Mouse (Mus musculus) embryonic facial prominence, embryonic 15.5 days (tissue): Measurements from ENCODE around the gene Gm1043. TPM values are rescaled to one million over a fixed set of nuclear protein-coding genes. Genes with fewer than 3 reads are reported as not detected.

Source experiments
- ATAC-seq: fragments of 200-750 bp; cut with Nextera tagmentation; 2 replicates; pipeline ENCODE4 v1.8.0; 2017; ENCODE audit warnings: low read depth, moderate TSS enrichment; ENCODE audit not compliant: insufficient number of reproducible peaks, low FRiP score, low TSS enrichment
- H3K27ac ChIP-seq: fragments of 300-500 bp; sonication (generic); replicated peaks from 2 replicates; pipeline ENCODE4 v1.5.1; 2015; ENCODE audit warnings: mild to moderate bottlenecking, inconsistent platforms
- H3K27me3 ChIP-seq: fragments of 300-500 bp; sonication (generic); 2 replicates; pipeline ENCODE4 v1.6.1; 2015; ENCODE audit warnings: inconsistent platforms
- H3K36me3 ChIP-seq: fragments of 300-500 bp; sonication (generic); 2 replicates; pipeline ENCODE4 v1.6.1; 2015; ENCODE audit warnings: mild to moderate bottlenecking, inconsistent platforms
- H3K4me1 ChIP-seq: fragments of 300-500 bp; sonication (generic); 2 replicates; pipeline ENCODE4 v1.6.1; 2015; ENCODE audit warnings: inconsistent platforms
- H3K4me2 ChIP-seq: fragments of 300-500 bp; sonication (generic); replicated peaks from 2 replicates; pipeline ENCODE4 v1.6.1; 2015; ENCODE audit warnings: mild to moderate bottlenecking, inconsistent platforms
- H3K4me3 ChIP-seq: fragments of 300-500 bp; sonication (generic); replicated peaks from 2 replicates; pipeline ENCODE4 v1.5.1; 2015; ENCODE audit warnings: mild to moderate bottlenecking, inconsistent platforms
- H3K9ac ChIP-seq: fragments of 300-500 bp; sonication (generic); 2 replicates; pipeline ENCODE4 v1.6.1; 2015; ENCODE audit warnings: inconsistent platforms
- H3K9me3 ChIP-seq: fragments of 300-500 bp; sonication (generic); replicated peaks from 2 replicates; pipeline ENCODE4 v1.6.1; 2016; ENCODE audit warnings: inconsistent platforms
- WGBS: fragments of 180-500 bp; shearing (Covaris S2); methylation state at CpG from one replicate; pipeline ENCODE4 v1.1.7; 2015; 5-methylcytosine and 5-hydroxymethylcytosine counted together
- polyA plus RNA-seq: library from polyadenylated mRNA; unstranded; fragments of >200 nt; fragmentation: Nextera tagmentation; extraction: Ambion mirVana; gene quantifications from 2 replicates; pipeline ENCODE4 v1.2.1, GENCODE M21; 2015

Gene Gm1043
- polyA plus RNA-seq, 1 experiment from 2014 or later, result 0.03 TPM

DNA sequence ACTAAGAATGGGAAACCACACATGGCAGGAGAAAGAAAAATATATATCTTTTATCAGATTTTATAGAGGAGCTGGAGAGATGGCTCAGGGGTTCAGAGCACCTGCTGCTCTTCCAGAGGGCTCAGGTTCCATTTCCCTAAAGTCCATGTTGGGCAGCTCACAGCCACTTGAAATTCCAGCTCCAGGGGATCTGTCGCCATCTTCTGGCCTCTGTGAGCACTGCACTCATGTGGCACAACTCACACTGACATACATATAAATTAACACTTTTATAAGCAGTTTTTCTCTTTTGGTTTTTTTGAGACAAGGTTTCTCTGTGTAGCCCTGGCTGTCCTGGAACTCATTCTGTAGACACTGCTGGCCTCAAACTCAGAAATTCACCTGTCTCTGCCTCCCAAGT, 95.5 kb downstream of the Gm1043 start:
- no peaks in the 10 kb centered on the region for H3K9me3 ChIP-seq
- no peaks in the 10 kb centered on the region for H3K36me3 ChIP-seq
- H3K4me3 ChIP-seq, result no peak overlapping the region
- ATAC-seq, result no peak
- WGBS, result 59% methylated on average over 1 of the region's 1 CpGs
- H3K4me1 ChIP-seq, result no peaks in the 10 kb centered on the region
- H3K9ac ChIP-seq, result no peak overlapping the region
- no peaks in the 10 kb centered on the region for H3K27me3 ChIP-seq
- no peak overlapping the region for H3K27ac ChIP-seq
- no peak overlapping the region for H3K4me2 ChIP-seq

DNA sequence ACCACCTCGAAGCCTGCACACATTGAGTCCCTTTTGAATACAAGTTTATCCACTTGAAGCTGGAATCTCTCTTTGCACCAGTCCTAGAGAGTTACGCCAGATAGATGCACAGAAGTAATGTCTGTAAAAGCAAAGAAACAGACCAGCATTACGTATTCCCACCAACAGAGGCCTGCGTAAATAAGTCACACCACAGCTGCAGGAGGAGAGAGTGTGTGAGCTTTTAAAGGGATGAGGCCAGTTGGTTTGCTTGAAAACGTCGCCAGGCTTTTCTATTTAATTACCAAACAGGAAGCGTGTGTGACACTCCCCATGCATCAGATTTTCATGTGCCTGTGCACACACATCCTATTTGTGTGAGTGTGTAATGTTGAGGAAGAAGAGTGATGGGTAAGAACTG, 99.4 kb downstream of the Gm1043 start:
- ATAC-seq, result no peak
- H3K9ac ChIP-seq, result no peak overlapping the region
- 58% methylated on average over 7 of the region's 7 CpGs for WGBS
- no peak overlapping the region for H3K4me2 ChIP-seq
- no peaks in the 10 kb centered on the region for H3K9me3 ChIP-seq
- H3K27ac ChIP-seq, result no peak overlapping the region
- no peak overlapping the region for H3K4me3 ChIP-seq
- H3K4me1 ChIP-seq, result no peaks in the 10 kb centered on the region
- H3K27me3 ChIP-seq, result no peaks in the 10 kb centered on the region
- H3K36me3 ChIP-seq, result no peaks in the 10 kb centered on the region

DNA sequence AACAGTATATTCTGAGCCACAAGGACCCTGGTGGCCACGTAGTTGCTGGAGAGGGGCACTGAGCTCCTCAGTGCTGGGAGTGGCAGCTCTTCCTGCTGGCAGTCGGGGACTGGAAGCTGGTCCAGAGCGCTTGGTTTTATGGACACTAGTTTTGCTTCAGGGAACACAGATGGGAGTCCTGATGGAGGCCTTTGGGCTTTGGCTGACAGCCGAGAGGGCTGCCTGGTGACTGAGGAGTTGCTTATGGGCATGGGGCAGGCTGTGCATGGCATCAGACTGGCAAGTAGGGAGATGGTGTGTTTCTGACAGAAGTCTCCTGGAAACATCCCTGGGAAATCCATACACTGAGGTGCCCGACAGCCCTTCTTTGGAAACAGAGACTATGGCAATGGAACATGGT, 105.2 kb downstream of the Gm1043 start:
- Histone ChIP-seq H3K4me2 (no peak overlapping the region), H3K9me3 (no peaks in the 10 kb centered on the region), H3K27me3 (no peaks in the 10 kb centered on the region), H3K36me3 (no peaks in the 10 kb centered on the region), H3K27ac (no peak overlapping the region), H3K9ac (no peak overlapping the region), H3K4me3 (no peak overlapping the region), H3K4me1 (no peaks in the 10 kb centered on the region)
- WGBS, result 83% methylated on average over 5 of the region's 5 CpGs
- ATAC-seq, result no peak

DNA sequence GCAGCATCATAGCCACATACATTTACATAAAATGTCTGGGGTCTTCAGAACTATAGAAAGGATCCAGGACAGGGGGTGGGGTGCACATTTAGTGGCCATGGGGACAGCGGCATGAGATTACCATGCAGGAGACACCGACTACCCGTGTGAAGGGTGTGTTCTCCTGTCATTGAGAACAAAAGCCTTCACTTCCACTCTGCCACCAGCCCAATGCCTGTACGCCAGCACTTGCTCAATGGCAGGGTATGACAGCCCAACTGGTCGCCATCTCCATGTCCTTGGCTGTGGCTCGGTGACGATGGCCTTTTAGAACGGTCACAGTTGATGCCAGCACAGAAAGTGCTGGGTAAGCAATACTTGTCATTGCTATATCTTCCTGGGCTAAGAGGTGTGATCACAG, 111.0 kb downstream of the Gm1043 start:
- Histone ChIP-seq H3K4me1 (peaks cover 12% of the 10 kb centered on the region), H3K4me3 (no peak overlapping the region), H3K9me3 (no peaks in the 10 kb centered on the region), H3K4me2 (no peak overlapping the region), H3K9ac (no peak overlapping the region), H3K27me3 (no peaks in the 10 kb centered on the region), H3K27ac (no peak overlapping the region), H3K36me3 (no peaks in the 10 kb centered on the region)
- 89% methylated on average over 8 of the region's 8 CpGs for WGBS
- ATAC-seq, result no peak

DNA sequence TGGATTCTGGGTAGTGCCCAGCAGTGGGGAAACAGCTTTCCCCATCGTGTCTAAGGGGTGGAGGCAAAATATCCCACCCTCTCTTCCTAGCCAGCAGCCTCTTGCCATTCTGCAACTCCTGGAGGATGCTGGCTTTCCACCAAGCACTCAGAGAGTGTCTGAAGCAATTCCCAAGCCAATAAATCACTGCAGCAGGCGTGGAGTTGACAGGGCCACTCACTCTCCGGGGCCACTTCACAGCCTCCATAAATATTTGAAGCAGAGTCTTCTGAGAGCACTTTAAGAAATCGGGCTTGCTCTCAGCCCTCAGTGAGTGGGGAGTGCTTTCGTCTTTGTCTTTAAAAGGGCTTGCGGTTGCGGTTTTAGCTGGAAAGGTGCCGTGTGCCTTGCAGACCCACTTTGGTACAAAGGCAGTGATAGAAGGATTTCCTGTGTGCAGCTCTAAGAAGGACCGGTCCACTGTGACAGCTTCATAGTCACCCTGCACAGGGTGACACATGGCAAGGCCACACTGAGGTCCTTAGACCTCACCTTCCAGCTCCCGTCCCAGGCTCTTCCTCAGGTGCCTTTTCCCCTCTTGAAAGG, 111.6 kb downstream of the Gm1043 start:
- WGBS, result 69% methylated on average over 10 of the region's 10 CpGs
- Histone ChIP-seq H3K36me3 (no peaks in the 10 kb centered on the region), H3K4me1 (peaks cover 12% of the 10 kb centered on the region), H3K9ac (no peak overlapping the region), H3K27ac (no peak overlapping the region), H3K4me3 (no peak overlapping the region), H3K4me2 (no peak overlapping the region), H3K27me3 (no peaks in the 10 kb centered on the region), H3K9me3 (no peaks in the 10 kb centered on the region)
- ATAC-seq, result no peak

DNA sequence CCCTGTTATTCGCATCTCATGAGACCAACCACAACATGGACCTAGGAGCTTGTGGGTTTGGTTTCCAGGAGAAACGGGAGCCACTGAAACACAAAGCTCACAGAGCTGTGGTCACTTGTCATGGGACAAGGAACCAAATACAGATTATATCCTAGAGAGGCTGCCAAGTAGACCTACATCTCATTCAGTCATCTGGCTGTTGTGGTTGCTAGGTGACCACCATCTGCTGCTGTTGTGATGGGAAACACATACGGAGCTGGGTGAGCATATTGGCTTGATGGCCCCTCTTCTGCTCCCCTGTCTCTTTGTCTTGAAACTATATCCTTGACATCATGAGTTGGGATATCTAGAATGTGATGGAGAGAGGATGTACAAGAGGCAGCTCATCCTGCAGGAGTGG, 112.3 kb downstream of the Gm1043 start:
- H3K4me2 ChIP-seq, result no peak overlapping the region
- WGBS, result 62% methylated on average over 3 of the region's 3 CpGs
- H3K4me3 ChIP-seq, result no peak overlapping the region
- no peaks in the 10 kb centered on the region for H3K36me3 ChIP-seq
- no peak overlapping the region for H3K27ac ChIP-seq
- no peak overlapping the region for H3K9ac ChIP-seq
- H3K9me3 ChIP-seq, result no peaks in the 10 kb centered on the region
- H3K4me1 ChIP-seq, result peaks cover 12% of the 10 kb centered on the region
- ATAC-seq, result no peak
- no peaks in the 10 kb centered on the region for H3K27me3 ChIP-seq

DNA sequence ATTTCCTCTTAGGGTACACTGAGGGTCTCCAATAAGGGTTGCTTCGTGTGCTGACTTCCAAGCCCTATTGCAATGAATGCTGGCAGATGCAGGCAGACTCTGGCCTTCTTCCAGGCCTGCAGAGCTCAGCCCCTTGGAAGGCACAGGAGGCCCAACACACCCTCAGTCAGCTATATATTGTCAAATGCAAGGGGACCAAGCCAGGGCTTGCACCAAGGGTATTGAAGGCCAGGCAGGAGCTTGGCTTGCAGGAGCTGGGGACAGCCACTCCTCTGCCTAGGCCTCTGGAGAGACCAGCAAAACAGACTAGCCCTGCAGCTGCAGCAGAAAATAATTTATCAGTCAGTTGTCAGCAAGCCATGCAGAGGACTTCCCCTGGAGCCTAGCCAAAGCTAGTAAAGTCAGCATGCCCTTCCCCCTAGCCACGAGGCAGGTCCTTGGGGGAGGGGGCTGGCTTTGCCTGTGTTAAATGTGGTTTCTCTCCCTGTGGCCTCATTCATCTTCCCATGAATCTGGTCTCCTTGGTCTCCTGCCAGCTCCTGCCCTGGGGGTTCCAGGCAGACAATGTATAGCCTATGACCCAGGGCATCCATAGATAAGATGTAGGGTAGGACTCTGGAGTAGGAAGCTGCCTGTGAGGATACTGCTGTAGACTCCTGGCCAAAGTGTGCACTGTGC, 113.0 kb downstream of the Gm1043 start:
- peaks cover 12% of the 10 kb centered on the region for H3K4me1 ChIP-seq
- H3K27me3 ChIP-seq, result no peaks in the 10 kb centered on the region
- ATAC-seq, result no peak
- H3K9ac ChIP-seq, result no peak overlapping the region
- no peaks in the 10 kb centered on the region for H3K9me3 ChIP-seq
- H3K4me2 ChIP-seq, result no peak overlapping the region
- 17% methylated on average over 2 of the region's 2 CpGs for WGBS
- H3K36me3 ChIP-seq, result no peaks in the 10 kb centered on the region
- no peak overlapping the region for H3K27ac ChIP-seq
- no peak overlapping the region for H3K4me3 ChIP-seq

DNA sequence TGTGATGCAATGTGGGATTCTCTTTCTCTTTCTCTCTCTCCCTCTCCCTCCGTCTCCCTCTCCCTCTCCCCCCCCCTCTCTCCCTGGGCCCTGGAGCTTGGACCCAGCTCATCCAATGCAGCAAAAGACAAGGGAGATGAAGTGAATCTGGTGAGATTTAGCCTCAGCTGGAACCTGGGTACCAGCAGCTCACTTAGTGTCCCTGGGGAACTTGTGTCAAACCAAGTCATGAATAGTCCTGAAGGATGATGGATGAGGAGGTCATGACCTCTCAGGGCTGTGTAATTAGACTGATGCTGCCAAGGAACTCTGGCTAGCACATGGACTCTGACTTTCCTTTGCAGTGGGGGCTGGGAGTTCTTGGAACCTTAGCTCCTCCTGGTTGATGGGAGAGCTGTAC, 117.1 kb downstream of the Gm1043 start:
- Histone ChIP-seq H3K9me3 (no peaks in the 10 kb centered on the region), H3K36me3 (no peaks in the 10 kb centered on the region), H3K27me3 (no peaks in the 10 kb centered on the region), H3K4me2 (no peak overlapping the region), H3K4me3 (no peak overlapping the region), H3K27ac (no peak overlapping the region), H3K4me1 (peaks cover 12% of the 10 kb centered on the region), H3K9ac (no peak overlapping the region)
- ATAC-seq, result no peak
- 8% methylated on average over 1 of the region's 1 CpGs for whole genome bisulfite sequencing

DNA sequence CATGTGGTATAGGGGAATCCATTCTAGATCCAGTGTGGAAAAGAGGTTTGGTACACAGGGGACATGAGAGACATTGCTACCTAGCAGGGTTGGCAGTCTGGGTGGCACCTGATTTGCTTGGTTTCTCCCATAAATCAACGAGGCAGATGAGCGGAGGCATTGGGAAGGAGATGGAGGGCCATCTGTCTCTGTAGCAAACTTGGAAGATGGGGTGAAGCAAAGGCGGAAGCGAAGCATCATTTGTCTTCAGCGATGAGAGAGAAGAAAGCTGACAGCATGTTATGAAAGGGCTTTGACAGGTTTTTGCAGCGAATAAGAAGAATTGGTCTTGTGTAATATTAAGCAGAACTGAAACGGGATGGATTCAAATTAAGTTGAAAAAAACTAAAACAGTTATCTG, 119.7 kb downstream of the Gm1043 start:
- no peak for ATAC-seq
- Histone ChIP-seq H3K4me2 (no peak overlapping the region), H3K9me3 (no peaks in the 10 kb centered on the region), H3K4me1 (no peaks in the 10 kb centered on the region), H3K9ac (no peak overlapping the region), H3K4me3 (no peak overlapping the region), H3K36me3 (no peaks in the 10 kb centered on the region), H3K27me3 (no peaks in the 10 kb centered on the region; the same call in 1 of the 2 replicates), H3K27ac (no peak overlapping the region)
- 84% methylated on average over 7 of the region's 7 CpGs for WGBS

DNA sequence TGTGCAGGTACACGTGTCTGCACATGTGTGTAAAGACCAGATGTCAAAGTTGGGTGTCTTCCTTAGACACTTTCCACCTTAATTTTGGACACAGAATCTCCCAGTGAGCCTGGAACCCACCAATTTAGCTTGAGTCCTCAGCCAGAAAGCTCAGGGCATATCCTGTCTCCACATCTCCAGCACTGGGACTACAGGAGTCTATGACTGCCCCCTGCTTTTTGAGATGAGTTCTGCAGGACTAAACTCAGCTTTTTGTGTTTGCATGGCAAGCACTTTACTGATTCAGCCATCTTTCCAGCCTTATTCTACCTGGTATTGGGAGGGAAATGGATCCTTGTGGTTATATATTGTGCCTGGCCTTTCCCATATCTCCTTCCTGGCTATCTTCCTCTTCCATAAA, 120.2 kb downstream of the Gm1043 start:
- Histone ChIP-seq H3K4me2 (no peak overlapping the region), H3K4me3 (no peak overlapping the region), H3K4me1 (no peaks in the 10 kb centered on the region), H3K36me3 (no peaks in the 10 kb centered on the region), H3K27ac (no peak overlapping the region), H3K27me3 (no peaks in the 10 kb centered on the region; the same call in 1 of the 2 replicates), H3K9me3 (no peaks in the 10 kb centered on the region), H3K9ac (no peak overlapping the region)
- WGBS, result 73% methylated on average over 1 of the region's 1 CpGs
- ATAC-seq, result no peak

DNA sequence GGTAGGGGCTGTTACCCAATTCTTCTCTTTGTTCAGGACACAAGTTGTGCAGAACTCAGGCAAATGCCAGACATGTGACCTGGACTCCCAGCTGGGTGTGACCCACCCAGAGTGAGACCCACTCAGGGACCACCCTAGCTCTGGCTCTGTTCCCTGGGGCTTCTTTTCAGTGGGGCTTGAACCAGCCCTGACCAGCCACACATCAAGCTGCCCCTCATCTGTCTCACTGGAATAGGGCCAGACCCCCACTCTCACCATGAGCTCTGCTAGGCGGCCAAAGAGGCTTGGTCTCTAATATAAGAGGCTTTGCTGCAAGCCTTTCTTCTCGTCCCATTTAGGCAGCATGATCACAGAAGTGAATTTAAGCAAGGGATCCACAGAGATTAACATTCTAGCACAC, 121.2 kb downstream of the Gm1043 start:
- H3K27me3 ChIP-seq, result no peaks in the 10 kb centered on the region; the same call in 1 of the 2 replicates
- H3K9me3 ChIP-seq, result no peaks in the 10 kb centered on the region
- H3K9ac ChIP-seq, result no peak overlapping the region
- 72% methylated on average over 2 of the region's 2 CpGs for WGBS
- H3K27ac ChIP-seq, result no peak overlapping the region
- ATAC-seq, result no peak
- H3K36me3 ChIP-seq, result no peaks in the 10 kb centered on the region
- no peak overlapping the region for H3K4me2 ChIP-seq
- no peak overlapping the region for H3K4me3 ChIP-seq
- H3K4me1 ChIP-seq, result no peaks in the 10 kb centered on the region
